Mouse (Mus musculus) Patski (cell line): ENCODE data around the gene Tmem132d. TPM values are rescaled to one million over a fixed set of nuclear protein-coding genes. Genes with fewer than 3 reads are reported as not detected.

Experiments used
- ATAC-seq: fragments of 100-300 bp; one replicate; pipeline ENCODE4 v1.8.0; 2021
- CTCF ChIA-PET: fragments of 350-600 bp; sonication (Branson Sonifier 250); formaldehyde crosslinking; loops from one replicate; lab custom pipeline; 2022; ENCODE audit warnings: inconsistent platforms; lab: Charles Lee
- POLR2A ChIA-PET: fragments of 350-600 bp; sonication (Branson Sonifier 250); formaldehyde crosslinking; loops from one replicate; lab custom pipeline; 2022; ENCODE audit warnings: antibody characterized with exemption, inconsistent platforms; lab: Charles Lee
- DNase-seq: peaks from one replicate; pipeline ENCODE4 v3.0.0-alpha.2; 2011; ENCODE audit warnings: low read depth, low spot score
- H3K27me3 ChIP-seq: fragments of 371-371 bp; one replicate; pipeline ENCODE4 v1.5.1; 2021
- CTCF ChIP-seq: fragments of 100-300 bp; IDR thresholded peaks from one replicate; pipeline ENCODE4 v1.5.1; 2021
- in situ Hi-C: fragments of 300-500 bp; cut with MboI; formaldehyde crosslinking; loops from 3 replicates; pipeline ENCODE4 v1.11.1; 2018; ENCODE audit warnings: low pct_unique_long_range_greater_than_20kb, mixed read lengths
- polyA plus RNA-seq: library from polyadenylated mRNA; unstranded; gene quantifications from one replicate; pipeline ENCODE4 v1.2.3, GENCODE M21; 2021

Gene Tmem132d
- polyA plus RNA-seq, 1 experiment from 2014 or later, result not detected

GRCm38 (mm10) chr5:128439828-128440227 is 7.0 kb upstream of the Tmem132d start:
- H3K27me3 ChIP-seq, result no peaks in the 10 kb centered on the region
- ChIA-PET POLR2A (no interaction called here), CTCF (interaction anchor here (1.3 kb wide), 1 partner anchor 9 kb away, joined by 3 read pairs; no protein-coding TSS in a partner anchor)
- in situ Hi-C loops, result no loop called here
- DNase-seq (no peak), ATAC-seq (no peak)
- peak; percentile 62 for TF ChIP-seq CTCF

- CTCF ChIA-PET, result no interaction called here
- POLR2A ChIA-PET, result no interaction called here
Measured at GRCm38 (mm10) chr5:128438078-128438477, 5.2 kb upstream of the Tmem132d start.

GRCm38 (mm10) chr5:128436909-128437308 is 4.0 kb upstream of the Tmem132d start:
- no peaks in the 10 kb centered on the region for H3K27me3 ChIP-seq
- TF ChIP-seq CTCF, result no peak
- ChIA-PET POLR2A (no interaction called here), CTCF (no interaction called here)
- no peak for ATAC-seq
- in situ Hi-C loops, result no loop called here
- DNase-seq, result no peak

More at GRCm38 (mm10) chr5:128438078-128438477, 5.2 kb upstream of the Tmem132d start:
- H3K27me3 ChIP-seq, result no peaks in the 10 kb centered on the region
- ATAC-seq (no peak), DNase-seq (no peak)
- TF ChIP-seq CTCF, result no peak
- in situ Hi-C loops, result no loop called here

GRCm38 (mm10) chr5:128435683-128436082 is 2.8 kb upstream of the Tmem132d start:
- CTCF ChIA-PET, result no interaction called here
- in situ Hi-C loops, result no loop called here
- POLR2A ChIA-PET, result no interaction called here
- no peak for TF ChIP-seq CTCF
- no peaks in the 10 kb centered on the region for H3K27me3 ChIP-seq
- no peak for DNase-seq
- ATAC-seq, result no peak

- POLR2A ChIA-PET, result interaction anchor here (0.7 kb wide), 1 partner anchor 26 kb away, joined by 3 read pairs; no protein-coding TSS in a partner anchor
Measured at GRCm38 (mm10) chr5:128433786-128434185, 909 bp upstream of the Tmem132d start.

GRCm38 (mm10) chr5:128432422-128432821 is 455 bp downstream of the Tmem132d start:
- no peaks in the 10 kb centered on the region for H3K27me3 ChIP-seq
- in situ Hi-C loops, result no loop called here
- ATAC-seq (no peak), DNase-seq (no peak)
- CTCF ChIA-PET, result no interaction called here
- POLR2A ChIA-PET, result no interaction called here
- TF ChIP-seq CTCF, result no peak

More at GRCm38 (mm10) chr5:128433786-128434185, 909 bp upstream of the Tmem132d start:
- TF ChIP-seq CTCF, result no peak
- H3K27me3 ChIP-seq, result no peaks in the 10 kb centered on the region
- CTCF ChIA-PET, result no interaction called here
- DNase-seq (no peak), ATAC-seq (no peak)
- in situ Hi-C loops, result no loop called here

GRCm38 (mm10) chr5:128424636-128425035 is 8.2 kb downstream of the Tmem132d start:
- in situ Hi-C loops, result no loop called here
- CTCF ChIA-PET, result no interaction called here
- H3K27me3 ChIP-seq, result no peaks in the 10 kb centered on the region
- no peak for ATAC-seq
- POLR2A ChIA-PET, result no interaction called here
- TF ChIP-seq CTCF, result no peak
- DNase-seq, result no peak

- no peaks in the 10 kb centered on the region for H3K27me3 ChIP-seq
- in situ Hi-C loops, result no loop called here
- no peak for TF ChIP-seq CTCF
- no peak for ATAC-seq
- ChIA-PET POLR2A (no interaction called here), CTCF (no interaction called here)
- DNase-seq, result no peak
Measured at GRCm38 (mm10) chr5:128424213-128424612, 8.7 kb downstream of the Tmem132d start.

GRCm38 (mm10) chr5:128422090-128422489 is 10.8 kb downstream of the Tmem132d start:
- no peak for ATAC-seq
- no peaks in the 10 kb centered on the region for H3K27me3 ChIP-seq
- TF ChIP-seq CTCF, result peak; percentile 38
- POLR2A ChIA-PET, result no interaction called here
- in situ Hi-C loops, result no loop called here
- no peak for DNase-seq
- CTCF ChIA-PET, result interaction anchor here (1.2 kb wide), 1 partner anchor 52 kb away, joined by 3 read pairs; no protein-coding TSS in a partner anchor

- ATAC-seq, result no peak
- in situ Hi-C loops, result no loop called here
Measured at GRCm38 (mm10) chr5:128418149-128418710, 14.6 kb downstream of the Tmem132d start.

GRCm38 (mm10) chr5:128414056-128414455 is 18.8 kb downstream of the Tmem132d start:
- CTCF ChIA-PET, result no interaction called here
- no peak for DNase-seq
- no peak for TF ChIP-seq CTCF
- H3K27me3 ChIP-seq, result no peaks in the 10 kb centered on the region
- POLR2A ChIA-PET, result no interaction called here
- in situ Hi-C loops, result no loop called here
- no peak for ATAC-seq

More at GRCm38 (mm10) chr5:128418149-128418710, 14.6 kb downstream of the Tmem132d start:
- POLR2A ChIA-PET, result no interaction called here
- DNase-seq, result no peak
- no peaks in the 10 kb centered on the region for H3K27me3 ChIP-seq
- no peak for TF ChIP-seq CTCF
- CTCF ChIA-PET, result no interaction called here
